Mouse (Mus musculus) midbrain, embryonic 11.5 days (tissue): Measurements from ENCODE around the gene Hdac9. TPM values are rescaled to one million over a fixed set of nuclear protein-coding genes. Genes with fewer than 3 reads are reported as not detected.
A peak's percentile ranks its signal among the peaks of the same experiment; 100 is the strongest.

Source experiments
- ATAC-seq: fragments of 200-750 bp; cut with Nextera tagmentation; 2 replicates; pipeline ENCODE4 v1.8.0; 2017; ENCODE audit warnings: moderate TSS enrichment, moderate library complexity; ENCODE audit not compliant: low FRiP score
- DNase-seq: peaks from one replicate; pipeline ENCODE4 v3.0.0; 2015; ENCODE audit warnings: low spot score; ENCODE audit errors: missing footprints
- H3K27ac ChIP-seq: fragments of 300-500 bp; sonication (generic); 2 replicates; pipeline ENCODE4 v1.5.1; 2014; ENCODE audit warnings: low read depth, low read length
- H3K27me3 ChIP-seq: fragments of 300-500 bp; sonication (generic); 2 replicates; pipeline ENCODE4 v1.6.1; 2014; ENCODE audit warnings: mild to moderate bottlenecking, low read length, moderate library complexity, mixed read lengths; ENCODE audit not compliant: control insufficient read depth, insufficient read depth
- H3K36me3 ChIP-seq: fragments of 300-500 bp; sonication (generic); 2 replicates; pipeline ENCODE4 v1.6.1; 2014; ENCODE audit warnings: mild to moderate bottlenecking, low read length, moderate library complexity, mixed read lengths; ENCODE audit not compliant: control insufficient read depth, insufficient read depth
- H3K4me1 ChIP-seq: fragments of 300-500 bp; sonication (generic); 2 replicates; pipeline ENCODE4 v1.6.1; 2014; ENCODE audit warnings: low read length; ENCODE audit not compliant: control insufficient read depth, insufficient read depth
- H3K4me2 ChIP-seq: fragments of 300-500 bp; sonication (generic); 2 replicates; pipeline ENCODE4 v1.6.1; 2014; ENCODE audit warnings: mild to moderate bottlenecking, moderate library complexity
- H3K4me3 ChIP-seq: fragments of 300-500 bp; sonication (generic); 2 replicates; pipeline ENCODE4 v1.5.1; 2014; ENCODE audit warnings: low read depth, low read length
- H3K9ac ChIP-seq: fragments of 300-500 bp; sonication (generic); 2 replicates; pipeline ENCODE4 v1.6.1; 2014; ENCODE audit warnings: low read length
- H3K9me3 ChIP-seq: fragments of 300-500 bp; sonication (generic); 2 replicates; pipeline ENCODE4 v1.6.1; 2016; ENCODE audit warnings: low read length; ENCODE audit not compliant: control insufficient read depth
- WGBS: fragments of 180-500 bp; shearing (Covaris S2); extraction: QIAGEN DNeasy Blood & Tissue Kit; methylation state at CpG from one replicate; pipeline ENCODE4 v1.1.7; 2014; 5-methylcytosine and 5-hydroxymethylcytosine counted together
- polyA plus RNA-seq: library from polyadenylated mRNA; unstranded; fragments of >200 nt; fragmentation: Nextera tagmentation; extraction: Ambion mirVana; gene quantifications from 2 replicates; pipeline ENCODE4 v1.2.1, GENCODE M21; 2014

Gene Hdac9
- polyA plus RNA-seq, 1 experiment from 2014 or later: 14.1 TPM

DNA sequence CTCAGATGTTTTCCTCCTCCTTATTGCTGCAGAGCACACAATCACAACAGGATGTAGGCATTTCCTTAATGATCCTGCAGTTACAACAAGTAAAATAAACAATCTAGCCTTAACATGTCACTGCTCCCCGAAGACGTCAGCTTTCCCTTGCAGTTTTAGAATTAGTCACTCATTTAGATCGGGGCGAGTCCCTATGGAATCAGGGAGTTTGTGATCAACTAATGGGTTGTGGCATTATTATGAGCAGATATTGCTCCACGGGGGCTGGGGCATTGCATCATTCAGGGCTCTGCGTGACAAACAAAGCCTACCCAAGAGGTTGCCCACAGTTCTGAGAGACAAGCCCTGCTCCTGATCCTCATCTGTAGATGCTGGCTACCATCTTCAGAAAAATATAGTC is 96.7 kb downstream of the Hdac9 start:
- Histone ChIP-seq H3K4me2 (no peak overlapping the region), H3K9me3 (no peaks in the 10 kb centered on the region), H3K4me1 (no peaks in the 10 kb centered on the region), H3K36me3 (no peaks in the 10 kb centered on the region), H3K4me3 (no peak overlapping the region), H3K9ac (no peak overlapping the region), H3K27me3 (no peaks in the 10 kb centered on the region), H3K27ac (no peak overlapping the region)
- 78% methylated on average over 6 of the region's 6 CpGs for WGBS
- ATAC-seq: no peak
- peak; percentile 26 for DNase-seq

DNA sequence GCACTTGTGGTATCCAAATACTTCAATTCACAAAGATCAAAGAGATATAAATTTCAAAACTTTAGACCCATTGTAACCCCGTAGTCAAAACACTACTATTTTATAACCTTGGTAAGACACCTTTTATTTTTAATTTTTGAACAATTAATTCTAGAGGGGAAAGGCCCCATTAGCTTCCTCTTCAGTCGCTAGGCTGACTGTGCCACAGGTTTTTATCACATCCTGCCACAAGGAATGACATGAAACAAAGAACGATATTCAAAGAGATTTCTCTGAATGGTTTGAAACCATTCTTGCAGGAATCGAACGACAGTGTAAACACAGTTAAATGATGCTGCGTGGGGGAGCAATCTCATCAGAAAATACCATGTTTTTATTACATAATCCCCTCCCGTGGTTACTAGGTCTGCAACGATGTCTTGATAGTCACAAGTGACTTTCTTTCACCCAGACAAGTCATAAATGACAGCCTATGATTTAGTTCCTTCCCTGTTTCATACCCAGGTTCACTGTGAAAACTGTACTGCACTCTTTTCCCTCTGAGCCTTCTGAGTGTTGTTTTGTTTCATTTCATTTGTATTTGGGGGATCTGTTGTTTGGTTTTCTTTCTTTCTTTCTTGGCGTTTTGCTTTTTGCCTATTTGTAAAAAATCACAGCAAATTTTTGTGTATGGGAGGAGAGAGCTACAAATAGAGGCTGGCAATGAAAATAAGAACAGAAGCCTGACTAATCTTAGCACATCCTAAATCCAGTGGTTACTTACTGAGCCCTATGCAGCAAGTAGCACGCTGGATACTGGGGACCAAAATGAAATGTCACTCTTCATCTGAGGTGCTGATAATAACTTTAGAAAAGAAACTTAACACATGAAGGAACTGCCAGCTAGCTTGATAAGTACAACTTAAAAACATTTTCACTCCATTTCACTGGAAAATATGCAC is 105.0 kb downstream of the Hdac9 start:
- Histone ChIP-seq H3K27ac (no peak overlapping the region), H3K9ac (no peak overlapping the region), H3K36me3 (no peaks in the 10 kb centered on the region), H3K27me3 (no peaks in the 10 kb centered on the region), H3K4me2 (no peak overlapping the region), H3K4me3 (no peak overlapping the region), H3K9me3 (no peaks in the 10 kb centered on the region), H3K4me1 (no peaks in the 10 kb centered on the region)
- DNase-seq: peak; percentile 51
- no peak for ATAC-seq
- WGBS: 77% methylated on average over 10 of the region's 10 CpGs

DNA sequence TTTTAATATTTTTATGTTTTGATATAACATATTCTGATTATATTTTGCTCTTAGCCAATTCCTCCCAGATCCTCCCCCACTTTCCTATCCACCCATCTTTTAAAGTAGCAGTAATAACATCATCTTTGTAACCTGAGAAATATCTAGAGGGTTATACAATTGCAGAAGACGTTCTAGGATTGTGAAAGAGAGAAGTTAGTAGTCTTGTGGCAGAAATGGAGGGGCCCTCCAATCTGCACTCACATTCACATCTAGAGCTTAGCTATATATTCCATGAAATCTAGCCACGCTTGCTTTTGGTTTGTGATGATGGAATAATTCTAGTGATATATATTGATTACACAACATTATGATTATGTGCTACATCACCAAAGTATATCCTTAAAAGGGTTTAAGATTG is 106.7 kb downstream of the Hdac9 start:
- no peaks in the 10 kb centered on the region for H3K36me3 ChIP-seq
- WGBS: 85% methylated on average over 2 of the region's 2 CpGs

DNA sequence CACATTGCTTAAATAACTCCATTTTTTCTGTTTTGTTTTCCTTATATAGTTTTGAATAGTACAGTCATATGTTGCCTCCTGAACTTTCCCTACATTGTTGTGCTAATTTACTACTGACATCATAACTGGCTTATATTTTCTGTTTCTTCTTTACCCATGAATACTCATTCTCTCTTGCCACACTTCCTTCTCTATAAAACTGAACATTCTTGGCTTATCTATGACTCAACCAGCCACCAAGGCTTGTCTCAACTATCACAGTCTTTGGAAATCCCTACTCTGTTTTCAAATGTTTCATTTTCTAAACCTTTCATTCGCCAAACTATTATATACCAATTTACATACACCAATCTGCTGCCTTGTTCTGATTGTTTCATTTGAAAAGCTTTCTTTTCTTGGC is 108.7 kb downstream of the Hdac9 start:
- Histone ChIP-seq H3K27me3 (no peaks in the 10 kb centered on the region), H3K9me3 (no peaks in the 10 kb centered on the region), H3K9ac (no peak overlapping the region), H3K4me1 (no peaks in the 10 kb centered on the region), H3K4me3 (no peak overlapping the region), H3K4me2 (no peak overlapping the region), H3K27ac (no peak overlapping the region), H3K36me3 (no peaks in the 10 kb centered on the region)
- DNase-seq: no peak
- 89% methylated on average over 1 of the region's 1 CpGs for WGBS
- ATAC-seq: no peak

More for the DNA sequence above, 106.7 kb downstream of the Hdac9 start:
- ATAC-seq (no peak), DNase-seq (no peak)
- Histone ChIP-seq H3K27ac (no peak overlapping the region), H3K9me3 (no peaks in the 10 kb centered on the region), H3K27me3 (no peaks in the 10 kb centered on the region), H3K4me3 (no peak overlapping the region), H3K9ac (no peak overlapping the region), H3K4me1 (no peaks in the 10 kb centered on the region), H3K4me2 (no peak overlapping the region)

DNA sequence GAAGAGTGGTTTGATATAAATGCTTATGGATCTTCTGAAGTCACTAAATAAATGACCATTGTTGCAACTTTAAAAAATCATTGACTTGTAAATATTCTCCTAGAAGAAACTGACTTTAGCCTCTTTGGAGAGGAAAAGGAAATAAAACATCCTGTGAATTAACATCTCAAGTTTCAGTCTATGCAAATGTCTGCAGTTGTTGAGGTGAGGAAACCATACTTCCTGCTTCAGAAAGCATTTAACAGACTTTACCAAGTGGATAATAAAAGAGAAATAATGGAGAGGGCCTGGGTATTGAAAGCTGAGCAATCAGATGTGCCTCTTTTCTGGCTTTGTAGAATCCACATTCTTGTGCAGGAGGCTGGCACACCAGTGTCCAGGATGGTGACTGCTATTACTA is 110.4 kb downstream of the Hdac9 start:
- no peak for DNase-seq

DNA sequence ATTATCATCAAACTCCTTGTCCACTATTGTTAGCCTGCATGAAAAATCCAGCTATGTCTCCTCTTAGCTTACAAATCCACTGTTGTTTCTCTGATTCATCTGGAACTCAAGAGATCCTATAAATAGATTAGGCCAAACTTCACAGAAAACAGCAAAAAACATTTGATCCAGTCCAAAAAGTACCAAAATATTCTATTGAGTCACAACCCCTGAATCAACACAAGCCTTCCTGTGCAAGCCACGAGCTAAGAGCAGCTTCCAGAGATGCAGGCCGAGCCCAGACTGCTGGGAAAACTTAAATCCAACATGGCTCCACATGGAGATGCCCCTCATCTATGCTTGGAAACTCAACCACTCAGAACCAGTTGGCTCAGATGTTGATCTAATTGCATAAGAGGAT is 113.2 kb downstream of the Hdac9 start:
- 78% methylated on average over 2 of the region's 2 CpGs for WGBS
- H3K27me3 ChIP-seq: no peaks in the 10 kb centered on the region
- no peaks in the 10 kb centered on the region for H3K36me3 ChIP-seq
- H3K4me3 ChIP-seq: no peak overlapping the region
- ATAC-seq (no peak), DNase-seq (no peak)
- no peaks in the 10 kb centered on the region for H3K9me3 ChIP-seq
- no peaks in the 10 kb centered on the region for H3K4me1 ChIP-seq
- H3K27ac ChIP-seq: no peak overlapping the region
- H3K9ac ChIP-seq: no peak overlapping the region
- H3K4me2 ChIP-seq: no peak overlapping the region

More for the DNA sequence above, 110.4 kb downstream of the Hdac9 start:
- Histone ChIP-seq H3K27me3 (no peaks in the 10 kb centered on the region), H3K9ac (no peak overlapping the region), H3K9me3 (no peaks in the 10 kb centered on the region), H3K27ac (no peak overlapping the region), H3K4me1 (no peaks in the 10 kb centered on the region), H3K4me3 (no peak overlapping the region), H3K4me2 (no peak overlapping the region), H3K36me3 (no peaks in the 10 kb centered on the region)
- no peak for ATAC-seq

DNA sequence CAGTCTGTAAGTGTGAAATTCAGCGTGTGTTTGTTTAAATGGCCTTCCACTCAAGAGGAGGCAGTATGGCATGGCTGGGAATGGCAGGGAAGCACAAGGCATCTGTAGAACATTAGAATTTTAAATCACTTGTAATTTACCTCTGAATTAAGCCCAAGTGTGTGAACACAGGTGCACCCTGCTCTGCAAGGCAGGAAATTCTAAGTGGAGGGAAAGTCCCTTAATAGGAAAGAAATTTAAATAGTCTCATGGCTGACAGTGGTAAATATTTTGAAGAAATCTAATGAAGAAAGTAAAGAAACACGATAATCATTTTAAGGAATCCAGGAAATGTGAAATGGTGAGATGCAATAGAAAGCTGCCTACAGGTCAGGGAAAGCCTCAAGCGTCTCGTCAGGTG is 114.6 kb downstream of the Hdac9 start:
- Histone ChIP-seq H3K27ac (no peak overlapping the region), H3K9me3 (no peaks in the 10 kb centered on the region), H3K9ac (no peak overlapping the region), H3K4me2 (no peak overlapping the region), H3K4me1 (no peaks in the 10 kb centered on the region), H3K36me3 (no peaks in the 10 kb centered on the region), H3K4me3 (no peak overlapping the region), H3K27me3 (no peaks in the 10 kb centered on the region)
- no peak for ATAC-seq
- peak; percentile 35 for DNase-seq
- WGBS: 84% methylated on average over 4 of the region's 4 CpGs

DNA sequence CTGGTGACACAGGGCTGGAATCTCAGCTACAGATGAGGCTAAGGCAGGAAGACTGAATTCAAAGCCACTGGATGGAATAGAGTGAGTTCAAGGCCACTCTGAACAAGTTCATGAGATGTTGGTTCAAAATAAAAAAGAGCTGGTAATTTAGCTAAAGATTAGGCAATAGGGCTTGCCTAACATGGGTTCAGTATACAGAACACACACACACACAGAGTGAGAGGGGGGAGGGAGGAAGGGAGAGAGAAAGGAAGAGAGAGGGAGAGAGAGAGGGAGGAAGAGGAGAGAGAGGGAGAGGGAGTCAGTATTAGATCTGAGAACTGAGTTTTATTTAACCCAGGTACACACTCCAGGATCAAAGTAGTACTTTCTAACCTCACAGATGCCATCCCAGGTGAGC is 115.1 kb downstream of the Hdac9 start:
- H3K36me3 ChIP-seq: no peaks in the 10 kb centered on the region
- H3K4me2 ChIP-seq: no peak overlapping the region
- H3K27me3 ChIP-seq: no peaks in the 10 kb centered on the region
- no peak for ATAC-seq
- H3K4me1 ChIP-seq: no peaks in the 10 kb centered on the region
- H3K9ac ChIP-seq: no peak overlapping the region
- no peak overlapping the region for H3K4me3 ChIP-seq
- no peak for DNase-seq
- H3K27ac ChIP-seq: no peak overlapping the region
- no peaks in the 10 kb centered on the region for H3K9me3 ChIP-seq

DNA sequence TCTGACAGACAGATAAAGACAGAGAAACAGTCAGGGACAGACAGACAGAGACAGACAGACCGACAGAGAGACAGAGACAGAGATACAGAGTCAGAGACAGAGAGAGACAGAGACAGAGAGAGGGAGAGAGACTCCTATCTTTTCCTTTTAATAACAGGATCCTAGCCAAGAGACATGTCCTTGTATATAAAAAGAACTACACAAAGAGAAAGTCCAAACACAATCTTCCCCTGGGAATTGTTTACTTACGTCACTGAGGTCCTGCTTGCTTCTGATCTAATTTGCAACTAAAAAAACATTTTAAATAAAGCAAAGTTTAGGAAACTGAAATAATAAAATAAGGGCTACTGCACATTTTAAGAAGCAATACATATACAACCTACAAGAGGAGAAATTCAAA is 119.5 kb downstream of the Hdac9 start:
- ATAC-seq (no peak), DNase-seq (peak; percentile 76)
- no peaks in the 10 kb centered on the region for H3K4me1 ChIP-seq
- no peak overlapping the region for H3K4me3 ChIP-seq
- WGBS: 74% methylated on average over 2 of the region's 2 CpGs
- H3K9ac ChIP-seq: no peak overlapping the region
- H3K9me3 ChIP-seq: no peaks in the 10 kb centered on the region
- no peak overlapping the region for H3K4me2 ChIP-seq
- H3K36me3 ChIP-seq: no peaks in the 10 kb centered on the region
- no peak overlapping the region for H3K27ac ChIP-seq
- H3K27me3 ChIP-seq: no peaks in the 10 kb centered on the region
